Mouse (Mus musculus): Measurements from ENCODE around the gene Hoxd13. TPM values are rescaled to one million over a fixed set of nuclear protein-coding genes. Genes with fewer than 3 reads are reported as not detected.

The Hoxd13 gene
- polyA plus RNA-seq, 1 experiment from 2014 or later: not detected

DNA sequence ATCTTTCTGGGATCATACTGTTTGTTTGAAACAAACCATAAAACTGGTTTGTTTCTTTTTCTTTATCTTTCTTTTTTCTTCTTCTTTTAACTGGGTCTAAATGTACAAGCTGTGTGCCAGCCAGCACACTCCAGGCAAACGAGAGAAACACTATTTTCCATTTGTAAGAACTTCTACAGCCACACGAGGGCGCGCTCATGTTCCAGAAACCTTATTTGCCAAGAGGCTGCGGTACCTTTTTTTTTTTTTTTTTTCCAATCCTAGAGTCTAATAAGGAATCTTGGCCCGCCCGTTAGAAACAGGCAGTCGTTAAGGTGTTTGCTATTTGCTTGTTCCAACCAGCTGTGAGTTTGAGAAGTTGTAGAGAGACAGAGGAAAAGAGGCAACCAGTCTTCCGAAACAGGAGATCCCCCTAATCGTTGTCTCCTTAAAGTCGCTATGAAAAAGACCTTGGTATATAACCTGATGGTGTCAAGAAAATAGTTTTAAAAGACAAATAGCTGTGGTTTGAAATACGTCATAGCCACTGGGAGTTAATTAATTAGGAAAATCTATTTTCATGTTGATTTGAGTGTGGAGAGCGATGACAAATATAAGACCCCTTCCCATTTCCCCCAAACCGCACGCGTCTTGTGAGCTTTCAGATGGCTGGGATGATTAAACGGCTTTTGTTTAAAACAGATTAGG lies 18.3 kb downstream of the Hoxd13 start:
- TF ChIP-seq EP300 (IDR thresholded peaks at IDR 0.05; ENCODE audit: low read depth): no peak
- TF ChIP-seq CTCF (IDR thresholded peaks at IDR 0.05; ENCODE audit: low read depth): peak; percentile 55
- Histone ChIP-seq H3K27me3 (ENCODE audit: insufficient read depth, low read length) (peaks cover 97% of the 10 kb centered on the region), H3K36me3 (replicated peaks; ENCODE audit: insufficient read depth, low read length) (no peaks in the 10 kb centered on the region), H3K9me3 (ENCODE audit: low read length) (no peaks in the 10 kb centered on the region), H3K9ac (replicated peaks) (no peak overlapping the region), H3K4me2 (ENCODE audit: low read depth, low read length) (no peak overlapping the region), H3K4me1 (ENCODE audit: insufficient read depth) (peaks cover 3% of the 10 kb centered on the region; the same call in 1 of the 2 replicates), H3K4me3 (ENCODE audit: low read depth, low read length) (no peak overlapping the region), H3K27ac (ENCODE audit: low read depth) (no peak overlapping the region)
- ATAC-seq: no peak
- WGBS (ENCODE audit: insufficient replicate concordance): 7% methylated on average over 17 of the region's 17 CpGs
- no peak for DNase-seq

DNA sequence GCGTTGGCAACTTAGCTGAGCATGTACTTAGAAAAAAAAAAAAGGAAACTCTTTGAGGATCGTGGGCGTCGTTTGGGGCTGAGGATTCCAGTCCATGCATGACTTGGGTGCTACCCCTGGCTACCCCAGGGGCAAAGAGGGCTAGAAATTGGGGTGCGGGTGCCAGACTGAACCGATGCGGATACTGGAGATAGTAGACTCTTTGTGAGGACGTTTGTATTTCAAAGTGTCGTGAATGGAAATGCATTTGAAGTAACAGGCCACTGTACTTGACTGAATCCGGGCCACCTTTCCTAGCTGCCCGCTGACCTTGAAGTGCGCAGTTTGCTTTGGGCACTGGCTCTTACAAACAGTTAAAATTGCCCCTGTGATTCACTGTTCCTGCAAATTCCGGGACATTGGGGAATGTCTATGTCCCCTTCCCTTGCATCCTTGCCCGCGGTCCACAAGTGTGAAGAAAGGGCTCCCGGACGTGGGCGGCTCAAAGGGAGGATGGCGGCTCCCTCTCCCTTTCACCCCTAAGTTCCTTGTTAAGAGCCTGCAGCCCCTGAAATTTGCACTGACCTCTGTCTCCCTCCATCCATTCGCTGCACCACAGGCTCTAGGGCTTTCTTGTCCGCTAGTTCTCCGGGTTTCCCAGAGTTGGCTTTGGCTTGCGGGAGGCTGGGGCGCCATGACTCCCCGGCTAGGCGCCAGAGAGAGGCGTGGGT lies 19.0 kb downstream of the Hoxd13 start:
- WGBS (ENCODE audit: insufficient replicate concordance): 3% methylated on average over 27 of the region's 27 CpGs
- Histone ChIP-seq H3K4me2 (ENCODE audit: low read depth, low read length) (no peak overlapping the region), H3K9me3 (ENCODE audit: low read length) (no peaks in the 10 kb centered on the region), H3K36me3 (replicated peaks; ENCODE audit: insufficient read depth, low read length) (no peaks in the 10 kb centered on the region), H3K27me3 (ENCODE audit: insufficient read depth, low read length) (peaks cover 97% of the 10 kb centered on the region), H3K4me3 (ENCODE audit: low read depth, low read length) (no peak overlapping the region), H3K9ac (replicated peaks) (no peak overlapping the region), H3K4me1 (ENCODE audit: insufficient read depth) (no peaks in the 10 kb centered on the region; the same call in 1 of the 2 replicates), H3K27ac (ENCODE audit: low read depth) (no peak overlapping the region)
- no peak for TF ChIP-seq EP300 (IDR thresholded peaks at IDR 0.05; ENCODE audit: low read depth)
- TF ChIP-seq CTCF (IDR thresholded peaks at IDR 0.05; ENCODE audit: low read depth): no peak
- ATAC-seq (no peak), DNase-seq (no peak)

DNA sequence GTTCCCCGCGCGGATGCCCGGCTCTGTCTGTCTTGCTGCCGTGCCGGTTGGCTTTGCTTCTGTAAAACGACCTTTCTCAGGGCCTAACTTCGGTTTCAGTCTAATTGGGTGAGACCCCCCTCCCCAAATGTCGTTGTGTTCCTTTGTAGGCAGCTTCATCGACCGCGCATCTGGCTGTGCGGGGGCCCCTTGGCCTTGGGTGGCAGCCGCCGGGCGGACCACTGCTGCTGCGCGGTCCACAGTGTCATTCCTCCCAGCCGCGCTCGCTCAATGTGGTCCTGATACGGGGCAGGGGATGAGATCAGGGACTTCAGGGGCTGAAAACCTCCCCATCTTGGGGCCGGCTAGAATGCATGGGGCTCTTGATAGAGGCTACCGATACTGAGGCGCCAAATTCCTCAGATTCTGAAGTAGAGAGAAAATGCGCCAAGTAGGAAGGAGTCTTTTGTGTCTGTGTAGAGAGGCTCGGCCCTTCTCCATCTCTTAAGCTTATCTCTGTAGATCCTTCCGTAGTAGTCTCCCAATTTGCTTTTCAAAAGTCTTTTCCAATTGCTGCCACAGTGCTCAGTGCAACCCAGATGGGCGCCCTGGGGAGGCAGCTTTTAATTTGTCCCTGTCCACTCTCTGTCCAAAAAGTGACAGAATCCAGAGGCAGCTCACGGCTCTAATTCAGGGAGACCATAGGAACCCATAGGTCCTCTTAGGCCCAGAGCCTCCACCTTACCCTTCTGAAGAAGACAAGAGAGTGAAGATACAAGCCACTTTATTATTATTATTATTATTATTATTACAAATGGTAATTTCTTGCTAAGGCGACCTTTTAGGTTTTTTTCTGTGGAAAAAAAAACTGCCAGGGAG lies 19.8 kb downstream of the Hoxd13 start:
- no peak overlapping the region for H3K4me3 ChIP-seq (ENCODE audit: low read depth, low read length)
- H3K4me1 ChIP-seq (ENCODE audit: insufficient read depth): no peaks in the 10 kb centered on the region
- 1% methylated on average over 31 of the region's 31 CpGs for WGBS (ENCODE audit: insufficient replicate concordance)
- H3K4me2 ChIP-seq (ENCODE audit: low read depth, low read length): no peak overlapping the region
- H3K9ac ChIP-seq (replicated peaks): no peak overlapping the region
- peaks cover 97% of the 10 kb centered on the region for H3K27me3 ChIP-seq (ENCODE audit: insufficient read depth, low read length)
- H3K36me3 ChIP-seq (replicated peaks; ENCODE audit: insufficient read depth, low read length): no peaks in the 10 kb centered on the region
- no peak for TF ChIP-seq CTCF (IDR thresholded peaks at IDR 0.05; ENCODE audit: low read depth)
- no peak for TF ChIP-seq EP300 (IDR thresholded peaks at IDR 0.05; ENCODE audit: low read depth)
- no peak for ATAC-seq
- no peak overlapping the region for H3K27ac ChIP-seq (ENCODE audit: low read depth)
- no peak for DNase-seq
- no peaks in the 10 kb centered on the region for H3K9me3 ChIP-seq (ENCODE audit: low read length)

DNA sequence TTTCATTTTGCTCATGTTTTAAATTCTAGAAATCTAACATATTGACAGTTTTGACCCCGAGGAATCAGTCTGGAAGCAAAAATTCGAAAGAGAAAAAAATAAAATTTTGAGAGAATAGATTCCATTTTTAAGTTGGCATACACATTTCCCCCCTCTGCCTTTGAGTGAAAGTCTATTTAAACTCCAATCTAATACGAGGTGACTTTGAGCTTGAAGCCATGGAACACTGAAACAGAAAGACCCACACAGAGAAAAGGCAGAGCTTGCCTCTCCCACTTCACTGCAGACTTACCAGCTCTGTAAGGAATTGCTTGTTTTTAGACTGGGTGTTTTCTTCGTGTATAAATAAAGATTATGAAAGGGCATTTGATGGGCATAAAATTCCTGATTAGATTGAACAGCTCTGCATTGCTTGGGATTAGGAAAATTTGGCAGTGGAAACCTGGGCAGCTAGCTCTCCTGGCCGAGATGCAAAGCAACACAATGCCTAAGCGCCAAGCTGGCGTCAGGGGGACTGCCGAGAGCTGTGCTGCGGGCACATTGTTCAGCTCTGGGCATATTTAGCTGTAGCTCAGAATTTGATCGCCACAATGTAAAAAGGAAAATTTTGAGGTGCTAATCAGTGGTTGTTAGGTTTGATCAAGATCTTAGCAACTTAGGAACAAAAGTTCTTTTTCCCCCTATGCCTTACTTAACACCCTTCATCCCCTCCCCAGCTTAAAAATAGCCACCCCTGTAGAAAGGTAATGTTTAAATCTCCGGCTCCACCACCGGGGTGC lies 20.9 kb downstream of the Hoxd13 start:
- Histone ChIP-seq H3K4me3 (ENCODE audit: low read depth, low read length) (no peak overlapping the region), H3K36me3 (replicated peaks; ENCODE audit: insufficient read depth, low read length) (no peaks in the 10 kb centered on the region), H3K27me3 (ENCODE audit: insufficient read depth, low read length) (peaks cover 97% of the 10 kb centered on the region), H3K9ac (replicated peaks) (no peak overlapping the region), H3K9me3 (ENCODE audit: low read length) (no peaks in the 10 kb centered on the region), H3K4me1 (ENCODE audit: insufficient read depth) (no peaks in the 10 kb centered on the region), H3K4me2 (ENCODE audit: low read depth, low read length) (no peak overlapping the region), H3K27ac (ENCODE audit: low read depth) (no peak overlapping the region)
- ATAC-seq: no peak
- 3% methylated on average over 12 of the region's 12 CpGs for WGBS (ENCODE audit: insufficient replicate concordance)
- no peak for DNase-seq
- TF ChIP-seq CTCF (IDR thresholded peaks at IDR 0.05; ENCODE audit: low read depth) (no peak), EP300 (IDR thresholded peaks at IDR 0.05; ENCODE audit: low read depth) (no peak)

DNA sequence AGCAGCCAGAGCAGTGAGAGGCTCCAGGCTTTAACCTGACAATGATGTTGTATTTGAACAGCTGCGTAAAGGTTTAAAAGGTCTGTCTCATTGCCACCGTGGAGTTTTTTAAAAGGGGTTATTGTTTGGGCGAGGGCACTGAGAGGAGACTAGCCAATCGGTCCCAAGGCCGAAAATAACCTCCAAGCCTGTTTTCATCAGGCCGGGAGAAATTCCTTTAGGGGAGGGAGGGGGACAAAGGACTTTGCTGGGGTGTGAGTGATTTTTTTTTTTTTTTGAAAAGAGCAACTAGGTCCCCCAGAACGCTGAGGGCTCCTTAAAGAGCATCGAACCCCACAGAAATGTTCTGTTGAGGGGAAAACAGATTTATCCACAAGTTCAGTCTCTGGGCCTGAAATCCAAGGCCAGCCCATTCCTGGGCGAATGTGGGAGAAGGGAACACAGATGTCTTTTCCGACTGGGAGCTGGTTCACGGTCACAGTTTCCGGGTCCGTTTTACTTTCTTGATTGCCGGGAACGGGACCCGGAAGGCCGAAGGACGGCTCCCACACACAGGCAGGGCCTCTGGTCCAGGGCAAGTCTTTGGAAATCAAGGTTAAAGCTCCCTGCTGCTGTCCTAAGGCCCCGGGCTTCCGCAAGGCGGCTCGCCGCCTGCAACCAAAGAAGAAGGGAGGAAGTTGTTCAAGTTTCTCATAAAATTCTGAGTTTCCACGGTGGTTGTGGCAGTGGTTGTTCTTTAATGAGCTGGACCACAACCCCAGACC lies 21.6 kb downstream of the Hoxd13 start:
- no peak overlapping the region for H3K4me3 ChIP-seq (ENCODE audit: low read depth, low read length)
- TF ChIP-seq CTCF (IDR thresholded peaks at IDR 0.05; ENCODE audit: low read depth): no peak
- H3K27ac ChIP-seq (ENCODE audit: low read depth): no peak overlapping the region
- no peaks in the 10 kb centered on the region for H3K9me3 ChIP-seq (ENCODE audit: low read length)
- no peak overlapping the region for H3K4me2 ChIP-seq (ENCODE audit: low read depth, low read length)
- H3K36me3 ChIP-seq (replicated peaks; ENCODE audit: insufficient read depth, low read length): no peaks in the 10 kb centered on the region
- no peak for DNase-seq
- H3K4me1 ChIP-seq (ENCODE audit: insufficient read depth): no peaks in the 10 kb centered on the region
- ATAC-seq: no peak
- H3K9ac ChIP-seq (replicated peaks): no peak overlapping the region
- peaks cover 97% of the 10 kb centered on the region for H3K27me3 ChIP-seq (ENCODE audit: insufficient read depth, low read length)
- whole genome bisulfite sequencing (ENCODE audit: insufficient replicate concordance): under 1% methylated on average over 24 of the region's 24 CpGs

All from liver, postnatal 0 days (tissue).